Mouse (Mus musculus) neural tube, embryonic 11.5 days (tissue): ENCODE data around the gene Cep104. TPM values are rescaled to one million over a fixed set of nuclear protein-coding genes. Genes with fewer than 3 reads are reported as not detected.

Source experiments
- ATAC-seq: fragments of 200-750 bp; cut with Nextera tagmentation; 2 replicates; pipeline ENCODE4 v1.8.0; 2017; ENCODE audit warnings: moderate number of reproducible peaks, mild to moderate bottlenecking, moderate TSS enrichment, moderate library complexity; ENCODE audit not compliant: insufficient read depth, low FRiP score, low TSS enrichment
- DNase-seq: peaks from one replicate; pipeline ENCODE4 v3.0.0-alpha.2; 2015; ENCODE audit warnings: low spot score
- H3K27ac ChIP-seq: fragments of 300-500 bp; sonication (generic); 2 replicates; pipeline ENCODE4 v1.5.1; 2014; ENCODE audit warnings: low read depth, mild to moderate bottlenecking, low read length
- H3K27me3 ChIP-seq: fragments of 300-500 bp; sonication (generic); 2 replicates; pipeline ENCODE4 v1.6.1; 2014; ENCODE audit warnings: mild to moderate bottlenecking, low read length, mixed read lengths; ENCODE audit not compliant: control insufficient read depth, insufficient read depth
- H3K36me3 ChIP-seq: fragments of 300-500 bp; sonication (generic); 2 replicates; pipeline ENCODE4 v1.6.1; 2014; ENCODE audit warnings: mild to moderate bottlenecking, low read length, moderate library complexity, mixed read lengths; ENCODE audit not compliant: control insufficient read depth, insufficient read depth
- H3K4me1 ChIP-seq: fragments of 300-500 bp; sonication (generic); 2 replicates; pipeline ENCODE4 v1.6.1; 2014; ENCODE audit warnings: low read length, mixed read lengths; ENCODE audit not compliant: control insufficient read depth, insufficient read depth
- H3K4me2 ChIP-seq: fragments of 300-500 bp; sonication (generic); 2 replicates; pipeline ENCODE4 v1.6.1; 2014; ENCODE audit warnings: low read depth, mild to moderate bottlenecking, moderate library complexity
- H3K4me3 ChIP-seq: fragments of 300-500 bp; sonication (generic); 2 replicates; pipeline ENCODE4 v1.5.1; 2014; ENCODE audit warnings: low read depth, low read length
- H3K9ac ChIP-seq: fragments of 300-500 bp; sonication (generic); 2 replicates; pipeline ENCODE4 v1.6.1; 2014; ENCODE audit warnings: mild to moderate bottlenecking, low read length
- H3K9me3 ChIP-seq: fragments of 300-500 bp; sonication (generic); 2 replicates; pipeline ENCODE4 v1.6.1; 2016; ENCODE audit warnings: low read length; ENCODE audit not compliant: control insufficient read depth
- WGBS: fragments of 180-500 bp; shearing (Covaris S2); extraction: QIAGEN DNeasy Blood & Tissue Kit; methylation state at CpG from one replicate; pipeline ENCODE4 v1.1.7; 2014; 5-methylcytosine and 5-hydroxymethylcytosine counted together
- polyA plus RNA-seq: library from polyadenylated mRNA; unstranded; fragments of >200 nt; fragmentation: Nextera tagmentation; extraction: Ambion mirVana; gene quantifications from 2 replicates; pipeline ENCODE4 v1.2.1, GENCODE M21; 2014

Gene Cep104
- polyA plus RNA-seq, result 22.3 and 22.9 TPM in 2 replicates

GRCm38 (mm10) chr4:153974431-153975291 is at the start of gene Cep104, which contains the start of gene Dffb:
TSS of gene Cep104 (plus strand) at chr4:153975194.
TSS of gene Dffb (minus strand) at chr4:153975126.
- Histone ChIP-seq H3K9me3 (no peaks in the 10 kb centered on the region), H3K4me1 (peaks cover 8% of the 10 kb centered on the region), H3K4me2 (peak within 1 kb of the TSS; percentile 94), H3K36me3 (0 out of 2 replicates have a peak, but pooled peaks cover 2% of the 10 kb centered on the region), H3K4me3 (peak within 1 kb of the TSS; percentile 91), H3K27ac (peak within 1 kb of the TSS; percentile 72; the same call in 1 of the 2 replicates), H3K27me3 (no peaks in the 10 kb centered on the region), H3K9ac (peak within 1 kb of the TSS; percentile 92)
- DNase-seq (peak; percentile 96), ATAC-seq (peak; percentile 99)
- 1% methylated on average over 68 of the region's 68 CpGs for WGBS

GRCm38 (mm10) chr4:153928772-153929299 is 46.2 kb upstream of the Cep104 start:
- no peaks in the 10 kb centered on the region for H3K27me3 ChIP-seq
- H3K9ac ChIP-seq, result no peak overlapping the region
- ATAC-seq (no peak), DNase-seq (no peak)
- H3K27ac ChIP-seq, result no peak overlapping the region
- no peaks in the 10 kb centered on the region for H3K9me3 ChIP-seq
- WGBS, result 81% methylated on average over 11 of the region's 11 CpGs
- no peaks in the 10 kb centered on the region for H3K4me1 ChIP-seq
- no peaks in the 10 kb centered on the region for H3K36me3 ChIP-seq
- H3K4me2 ChIP-seq, result no peak overlapping the region
- H3K4me3 ChIP-seq, result no peak overlapping the region

GRCm38 (mm10) chr4:153929425-153929824 is 45.6 kb upstream of the Cep104 start:
- DNase-seq (no peak), ATAC-seq (no peak)
- no peak overlapping the region for H3K4me3 ChIP-seq
- no peaks in the 10 kb centered on the region for H3K27me3 ChIP-seq
- no peak overlapping the region for H3K9ac ChIP-seq
- no peaks in the 10 kb centered on the region for H3K9me3 ChIP-seq
- no peaks in the 10 kb centered on the region for H3K36me3 ChIP-seq
- H3K4me1 ChIP-seq, result no peaks in the 10 kb centered on the region
- H3K4me2 ChIP-seq, result no peak overlapping the region
- H3K27ac ChIP-seq, result no peak overlapping the region
- WGBS, result 77% methylated on average over 10 of the region's 10 CpGs

GRCm38 (mm10) chr4:153929921-153930320 is 45.1 kb upstream of the Cep104 start:
- H3K27me3 ChIP-seq, result no peaks in the 10 kb centered on the region
- 76% methylated on average over 4 of the region's 4 CpGs for WGBS
- no peak for DNase-seq
- H3K4me1 ChIP-seq, result no peaks in the 10 kb centered on the region
- no peak overlapping the region for H3K4me2 ChIP-seq
- no peak overlapping the region for H3K4me3 ChIP-seq
- no peaks in the 10 kb centered on the region for H3K9me3 ChIP-seq
- H3K9ac ChIP-seq, result no peak overlapping the region
- ATAC-seq, result no peak
- no peak overlapping the region for H3K27ac ChIP-seq
- no peaks in the 10 kb centered on the region for H3K36me3 ChIP-seq

GRCm38 (mm10) chr4:153943243-153943642 is 31.8 kb upstream of the Cep104 start:
- Histone ChIP-seq H3K27me3 (no peaks in the 10 kb centered on the region), H3K4me3 (no peak overlapping the region), H3K4me2 (no peak overlapping the region), H3K9ac (no peak overlapping the region), H3K36me3 (no peaks in the 10 kb centered on the region), H3K9me3 (no peaks in the 10 kb centered on the region), H3K4me1 (no peaks in the 10 kb centered on the region), H3K27ac (no peak overlapping the region)
- ATAC-seq (no peak), DNase-seq (peak; percentile 52)
- 74% methylated on average over 4 of the region's 4 CpGs for WGBS

GRCm38 (mm10) chr4:153944261-153944660 is 30.7 kb upstream of the Cep104 start:
- no peaks in the 10 kb centered on the region for H3K27me3 ChIP-seq
- ATAC-seq (no peak), DNase-seq (no peak)
- H3K4me3 ChIP-seq, result no peak overlapping the region
- no peaks in the 10 kb centered on the region for H3K9me3 ChIP-seq
- no peak overlapping the region for H3K4me2 ChIP-seq
- 65% methylated on average over 6 of the region's 6 CpGs for WGBS
- H3K4me1 ChIP-seq, result no peaks in the 10 kb centered on the region
- H3K36me3 ChIP-seq, result no peaks in the 10 kb centered on the region
- H3K27ac ChIP-seq, result no peak overlapping the region
- H3K9ac ChIP-seq, result no peak overlapping the region

- no peak overlapping the region for H3K4me2 ChIP-seq
- DNase-seq (no peak), ATAC-seq (no peak)
- H3K4me3 ChIP-seq, result no peak overlapping the region
- no peak overlapping the region for H3K27ac ChIP-seq
- H3K9me3 ChIP-seq, result no peaks in the 10 kb centered on the region
- H3K4me1 ChIP-seq, result no peaks in the 10 kb centered on the region
- H3K36me3 ChIP-seq, result no peaks in the 10 kb centered on the region
- no peak overlapping the region for H3K9ac ChIP-seq
- no peaks in the 10 kb centered on the region for H3K27me3 ChIP-seq
- 82% methylated on average over 6 of the region's 6 CpGs for WGBS
Measured at GRCm38 (mm10) chr4:153945741-153946140, 29.3 kb upstream of the Cep104 start.

GRCm38 (mm10) chr4:153950372-153950771 is 24.6 kb upstream of the Cep104 start:
- no peak overlapping the region for H3K9ac ChIP-seq
- H3K4me1 ChIP-seq, result no peaks in the 10 kb centered on the region; the same call in 1 of the 2 replicates
- no peak overlapping the region for H3K27ac ChIP-seq
- H3K9me3 ChIP-seq, result no peaks in the 10 kb centered on the region
- WGBS, result 60% methylated on average over 2 of the region's 2 CpGs
- no peak overlapping the region for H3K4me2 ChIP-seq
- ATAC-seq (no peak), DNase-seq (no peak)
- H3K4me3 ChIP-seq, result no peak overlapping the region
- no peaks in the 10 kb centered on the region for H3K36me3 ChIP-seq
- no peaks in the 10 kb centered on the region for H3K27me3 ChIP-seq

- H3K27me3 ChIP-seq, result no peaks in the 10 kb centered on the region
- 66% methylated on average over 3 of the region's 3 CpGs for WGBS
- no peak overlapping the region for H3K4me2 ChIP-seq
Measured at GRCm38 (mm10) chr4:153951150-153951549, 23.8 kb upstream of the Cep104 start.

More at GRCm38 (mm10) chr4:153951150-153951549, 23.8 kb upstream of the Cep104 start:
- H3K4me3 ChIP-seq, result no peak overlapping the region
- no peaks in the 10 kb centered on the region for H3K9me3 ChIP-seq
- no peak overlapping the region for H3K27ac ChIP-seq
- no peak overlapping the region for H3K9ac ChIP-seq
- ATAC-seq (no peak), DNase-seq (no peak)
- no peaks in the 10 kb centered on the region for H3K36me3 ChIP-seq
- H3K4me1 ChIP-seq, result no peaks in the 10 kb centered on the region; the same call in 1 of the 2 replicates
